In the genomic region with DNA sequence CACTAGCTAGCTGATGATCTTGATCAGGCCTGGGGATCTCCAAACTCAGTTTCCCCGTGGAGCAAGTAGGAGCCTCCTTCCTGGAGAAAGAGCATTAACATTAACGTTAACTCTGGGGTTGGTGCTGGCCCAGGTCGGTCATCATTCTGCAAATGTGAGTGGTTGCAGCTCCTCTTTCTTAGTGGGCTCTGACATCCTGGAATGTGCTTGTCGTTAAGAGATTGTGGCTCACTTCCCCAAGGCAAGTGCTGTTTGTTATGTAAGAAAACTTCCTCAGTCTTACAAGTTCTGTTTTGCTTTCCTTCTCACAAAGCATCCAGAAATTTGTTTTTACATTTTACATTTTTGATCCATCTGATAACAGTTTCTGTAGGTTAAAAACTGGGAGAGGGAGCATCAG, we compare ENCODE assay signal across 13 mouse cellular contexts.
"Had no signal": no experiment of that assay in that cellular context is flagged by ENCODE, and none has a peak within 500 bp of the region (broad histone marks: within the 10 kb centered on the region; RNA-seq: fewer than 3 reads in every experiment).

No protein-coding gene starts in this region.

- H3K9ac ChIP-seq: limb, embryonic 13.5 days; lung, embryonic 15.5 days; midbrain, embryonic 12.5 days had no signal

- H3K4me1 ChIP-seq: lung, embryonic 15.5 days; midbrain, embryonic 12.5 days had no signal

- ATAC-seq: intestine, embryonic 16.5 days had no signal

- H3K36me3 ChIP-seq: limb, embryonic 13.5 days; lung, embryonic 15.5 days; midbrain, embryonic 12.5 days had no signal

- H3K4me3 ChIP-seq: limb, embryonic 13.5 days; lung, embryonic 15.5 days; midbrain, embryonic 12.5 days had no signal

- H3K27ac ChIP-seq: limb, embryonic 13.5 days; lung, embryonic 15.5 days; midbrain, embryonic 12.5 days; stomach, postnatal 0 days had no signal

- H3K9me3 ChIP-seq: limb, embryonic 13.5 days; lung, embryonic 15.5 days; midbrain, embryonic 12.5 days had no signal

- DNase-seq: kidney, adult 8-10 months; kidney, postnatal 25 days; layer of hippocampus, adult 9-11 months; layer of hippocampus, postnatal 36 days; left cerebral cortex, postnatal 4 days; lung, postnatal 14 days; right cerebral cortex, postnatal 14 days had no signal

- H3K27me3 ChIP-seq: limb, embryonic 13.5 days; lung, embryonic 15.5 days; midbrain, embryonic 12.5 days had no signal

- H3K4me2 ChIP-seq: limb, embryonic 13.5 days; liver, embryonic 11.5 days; lung, embryonic 15.5 days; midbrain, embryonic 12.5 days had no signal
